Mouse (Mus musculus) embryonic facial prominence, embryonic 15.5 days (tissue): Measurements from ENCODE around the gene Jazf1. TPM values are rescaled to one million over a fixed set of nuclear protein-coding genes. Genes with fewer than 3 reads are reported as not detected.

ENCODE experiments used
- ATAC-seq: fragments of 200-750 bp; cut with Nextera tagmentation; 2 replicates; pipeline ENCODE4 v1.8.0; 2017; ENCODE audit warnings: low read depth, moderate TSS enrichment; ENCODE audit not compliant: insufficient number of reproducible peaks, low FRiP score, low TSS enrichment
- H3K27ac ChIP-seq: fragments of 300-500 bp; sonication (generic); replicated peaks from 2 replicates; pipeline ENCODE4 v1.5.1; 2015; ENCODE audit warnings: mild to moderate bottlenecking, inconsistent platforms
- H3K27me3 ChIP-seq: fragments of 300-500 bp; sonication (generic); 2 replicates; pipeline ENCODE4 v1.6.1; 2015; ENCODE audit warnings: inconsistent platforms
- H3K36me3 ChIP-seq: fragments of 300-500 bp; sonication (generic); 2 replicates; pipeline ENCODE4 v1.6.1; 2015; ENCODE audit warnings: mild to moderate bottlenecking, inconsistent platforms
- H3K4me1 ChIP-seq: fragments of 300-500 bp; sonication (generic); 2 replicates; pipeline ENCODE4 v1.6.1; 2015; ENCODE audit warnings: inconsistent platforms
- H3K4me2 ChIP-seq: fragments of 300-500 bp; sonication (generic); replicated peaks from 2 replicates; pipeline ENCODE4 v1.6.1; 2015; ENCODE audit warnings: mild to moderate bottlenecking, inconsistent platforms
- H3K4me3 ChIP-seq: fragments of 300-500 bp; sonication (generic); replicated peaks from 2 replicates; pipeline ENCODE4 v1.5.1; 2015; ENCODE audit warnings: mild to moderate bottlenecking, inconsistent platforms
- H3K9ac ChIP-seq: fragments of 300-500 bp; sonication (generic); 2 replicates; pipeline ENCODE4 v1.6.1; 2015; ENCODE audit warnings: inconsistent platforms
- H3K9me3 ChIP-seq: fragments of 300-500 bp; sonication (generic); replicated peaks from 2 replicates; pipeline ENCODE4 v1.6.1; 2016; ENCODE audit warnings: inconsistent platforms
- WGBS: fragments of 180-500 bp; shearing (Covaris S2); methylation state at CpG from one replicate; pipeline ENCODE4 v1.1.7; 2015; 5-methylcytosine and 5-hydroxymethylcytosine counted together
- polyA plus RNA-seq: library from polyadenylated mRNA; unstranded; fragments of >200 nt; fragmentation: Nextera tagmentation; extraction: Ambion mirVana; gene quantifications from 2 replicates; pipeline ENCODE4 v1.2.1, GENCODE M21; 2015

The Jazf1 gene
- polyA plus RNA-seq, 1 experiment from 2014 or later = 14.9 TPM

DNA sequence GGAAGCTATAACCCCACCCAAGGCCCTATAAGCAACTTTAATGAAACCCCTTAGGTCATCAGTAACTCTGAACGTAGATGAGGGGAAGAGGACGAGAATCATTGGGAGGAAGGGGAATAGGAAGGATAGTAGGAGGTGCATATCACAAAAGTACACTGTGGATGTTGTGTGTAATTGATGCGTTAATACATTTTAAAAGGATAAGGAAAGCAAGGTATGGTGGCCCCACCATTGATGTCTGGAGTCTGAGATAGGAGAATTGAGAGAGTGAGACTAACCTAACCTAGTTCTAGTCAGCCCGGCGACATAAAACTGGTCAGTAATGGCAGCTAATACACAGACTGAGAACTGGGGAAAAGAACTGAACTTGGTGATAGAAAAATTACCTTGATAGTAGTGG lies 315.6 kb downstream of the Jazf1 start:
- no peak for ATAC-seq
- peaks cover 25% of the 10 kb centered on the region for H3K36me3 ChIP-seq
- no peaks in the 10 kb centered on the region for H3K4me1 ChIP-seq
- no peak overlapping the region for H3K27ac ChIP-seq
- no peak overlapping the region for H3K4me2 ChIP-seq
- no peak overlapping the region for H3K4me3 ChIP-seq
- no peak overlapping the region for H3K9ac ChIP-seq
- no peaks in the 10 kb centered on the region for H3K27me3 ChIP-seq
- H3K9me3 ChIP-seq = no peaks in the 10 kb centered on the region
- 93% methylated on average over 5 of the region's 5 CpGs for WGBS

- over 99% methylated on average over 2 of the region's 2 CpGs for WGBS
- Histone ChIP-seq H3K4me1 (no peaks in the 10 kb centered on the region), H3K9ac (no peak overlapping the region), H3K4me3 (no peak overlapping the region), H3K27me3 (no peaks in the 10 kb centered on the region), H3K9me3 (no peaks in the 10 kb centered on the region), H3K4me2 (no peak overlapping the region), H3K27ac (no peak overlapping the region), H3K36me3 (peaks cover 32% of the 10 kb centered on the region)
- no peak for ATAC-seq
Measured at GRCm38 (mm10) chr6:52734630-52735029, 333.8 kb downstream of the Jazf1 start.

- peaks cover 25% of the 10 kb centered on the region for H3K36me3 ChIP-seq
- ATAC-seq = no peak
- WGBS = 82% methylated on average over 4 of the region's 4 CpGs
Measured at GRCm38 (mm10) chr6:52730338-52730737, 338.1 kb downstream of the Jazf1 start.

DNA sequence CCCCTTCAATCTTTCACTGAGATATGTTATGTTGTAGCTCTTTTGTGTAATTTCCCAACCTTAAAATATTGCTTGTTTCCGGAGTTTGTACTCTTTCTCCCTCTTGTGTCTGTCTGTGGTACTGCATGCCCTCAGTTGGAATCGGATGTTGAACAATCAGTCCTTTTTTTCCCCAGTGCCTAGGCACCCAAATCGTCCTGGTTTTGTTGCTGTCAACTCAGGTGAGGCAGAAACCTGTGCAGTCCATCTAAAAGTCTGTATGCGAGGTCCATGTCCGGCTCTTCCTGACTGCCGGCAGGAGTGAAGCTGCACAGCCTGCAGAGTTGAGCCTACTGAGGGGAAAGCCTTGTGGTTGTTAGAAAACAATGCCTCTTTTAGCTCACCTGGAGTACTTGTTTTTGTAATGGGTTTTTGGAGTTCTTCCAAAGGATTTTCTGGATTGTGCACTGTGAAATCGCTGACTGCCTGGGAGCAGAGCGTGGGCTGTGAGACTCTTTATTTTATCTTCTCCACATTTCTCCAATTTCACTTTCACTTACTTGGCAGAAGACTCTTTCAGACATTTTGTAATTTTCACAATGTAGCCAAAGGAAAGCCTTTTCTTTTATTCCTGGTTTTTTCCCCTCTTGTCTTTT lies 343.5 kb downstream of the Jazf1 start:
- ATAC-seq = no peak
- no peak overlapping the region for H3K4me3 ChIP-seq
- 51% methylated on average over 8 of the region's 8 CpGs for WGBS
- H3K4me2 ChIP-seq = no peak overlapping the region
- no peaks in the 10 kb centered on the region for H3K27me3 ChIP-seq
- H3K9ac ChIP-seq = no peak overlapping the region
- no peaks in the 10 kb centered on the region for H3K9me3 ChIP-seq
- H3K36me3 ChIP-seq = peaks cover 24% of the 10 kb centered on the region
- no peak overlapping the region for H3K27ac ChIP-seq
- peaks cover 3% of the 10 kb centered on the region for H3K4me1 ChIP-seq

More at GRCm38 (mm10) chr6:52730338-52730737, 338.1 kb downstream of the Jazf1 start:
- no peak overlapping the region for H3K4me3 ChIP-seq
- no peak overlapping the region for H3K4me2 ChIP-seq
- no peaks in the 10 kb centered on the region for H3K9me3 ChIP-seq
- H3K27me3 ChIP-seq = no peaks in the 10 kb centered on the region
- H3K4me1 ChIP-seq = no peaks in the 10 kb centered on the region
- H3K27ac ChIP-seq = no peak overlapping the region
- H3K9ac ChIP-seq = no peak overlapping the region

Other genes starting within 250 kb of the Jazf1 start
- 28.3 and 31.1 TPM in 2 replicates for gene Creb5, start 218.6 kb upstream of the Jazf1 start, polyA plus RNA-seq